Mouse (Mus musculus) ES-Bruce4 (cell line): ENCODE data around the gene Plscr2. TPM values are rescaled to one million over a fixed set of nuclear protein-coding genes. Genes with fewer than 3 reads are reported as not detected.

Experiments
- H3K27ac ChIP-seq: 2 replicates; pipeline ENCODE4 v1.5.1; 2012; ENCODE audit warnings: low read length, inconsistent platforms; ENCODE audit not compliant: insufficient read depth
- H3K27me3 ChIP-seq: 2 replicates; pipeline ENCODE4 v1.6.1; 2012; ENCODE audit warnings: mild to moderate bottlenecking, low read length, inconsistent platforms; ENCODE audit not compliant: control insufficient read depth, poor library complexity, insufficient read depth, severe bottlenecking
- H3K36me3 ChIP-seq: 2 replicates; pipeline ENCODE4 v1.6.1; 2012; ENCODE audit warnings: inconsistent platforms, mild to moderate bottlenecking, low read length, moderate library complexity; ENCODE audit not compliant: control insufficient read depth, poor library complexity, insufficient read depth, severe bottlenecking
- H3K4me1 ChIP-seq: one replicate; pipeline ENCODE4 v1.8.1; 2011; ENCODE audit warnings: low read length; ENCODE audit not compliant: control insufficient read depth, insufficient read depth
- H3K4me3 ChIP-seq: 2 replicates; pipeline ENCODE4 v1.5.1; 2011; ENCODE audit warnings: low read depth, mild to moderate bottlenecking, low read length
- H3K9ac ChIP-seq: 2 replicates; pipeline ENCODE4 v1.6.1; 2012; ENCODE audit warnings: low read depth, mild to moderate bottlenecking, inconsistent platforms; ENCODE audit not compliant: poor library complexity, severe bottlenecking
- H3K9me3 ChIP-seq: replicated peaks from 2 replicates; pipeline ENCODE4 v1.6.1; 2012; ENCODE audit warnings: mild to moderate bottlenecking, low read length, inconsistent platforms; ENCODE audit not compliant: control insufficient read depth, poor library complexity, insufficient read depth, severe bottlenecking
- CTCF ChIP-seq: IDR thresholded peaks from one replicate; pipeline ENCODE4 v1.8.1; 2011; ENCODE audit warnings: low read depth, low read length
- EP300 ChIP-seq: IDR thresholded peaks from 2 replicates; pipeline ENCODE4 v1.6.1; 2011; ENCODE audit warnings: low read depth, low read length; ENCODE audit not compliant: insufficient read depth
- POLR2A ChIP-seq: IDR thresholded peaks from one replicate; pipeline ENCODE4 v1.8.1; 2011; ENCODE audit warnings: low read length; ENCODE audit not compliant: insufficient read depth
- polyA plus RNA-seq: library from polyadenylated mRNA; stranded (reverse); fragments of >200 nt; gene quantifications from 2 replicates; pipeline ENCODE4 v1.2.4, GENCODE M21; 2011; ENCODE audit warnings: low read depth; ENCODE audit not compliant: missing spikeins, insufficient read depth, insufficient read length

The Plscr2 gene
- polyA plus RNA-seq, 1 experiment = 0.43 TPM

- Histone ChIP-seq H3K4me3 (no peak overlapping the region), H3K9me3 (no peaks in the 10 kb centered on the region), H3K27me3 (no peaks in the 10 kb centered on the region), H3K36me3 (no peaks in the 10 kb centered on the region), H3K9ac (no peak overlapping the region), H3K4me1 (no peaks in the 10 kb centered on the region), H3K27ac (no peak overlapping the region)
- TF ChIP-seq EP300 = no peak
- TF ChIP-seq POLR2A = no peak
- no peak for TF ChIP-seq CTCF
These were observed 18.5 kb downstream of the Plscr2 start for GRCm38 (mm10) chr9:92293560-92294548.

- Histone ChIP-seq H3K4me3 (no peak overlapping the region), H3K9ac (no peak overlapping the region), H3K27ac (no peak overlapping the region), H3K4me1 (no peaks in the 10 kb centered on the region), H3K9me3 (no peaks in the 10 kb centered on the region), H3K27me3 (no peaks in the 10 kb centered on the region), H3K36me3 (no peaks in the 10 kb centered on the region)
- no peak for TF ChIP-seq CTCF
- TF ChIP-seq EP300 = no peak
- no peak for TF ChIP-seq POLR2A
These were observed 22.9 kb downstream of the Plscr2 start for GRCm38 (mm10) chr9:92298288-92298687.

- TF ChIP-seq EP300 (no peak), CTCF (no peak), POLR2A (no peak)
- no peaks in the 10 kb centered on the region for H3K27me3 ChIP-seq
- peaks cover 2% of the 10 kb centered on the region for H3K4me1 ChIP-seq
- no peaks in the 10 kb centered on the region for H3K9me3 ChIP-seq
- H3K27ac ChIP-seq = no peak overlapping the region
- no peaks in the 10 kb centered on the region for H3K36me3 ChIP-seq
- no peak overlapping the region for H3K9ac ChIP-seq
- H3K4me3 ChIP-seq = no peak overlapping the region
These were observed 25.8 kb downstream of the Plscr2 start for GRCm38 (mm10) chr9:92301213-92301612.

DNA sequence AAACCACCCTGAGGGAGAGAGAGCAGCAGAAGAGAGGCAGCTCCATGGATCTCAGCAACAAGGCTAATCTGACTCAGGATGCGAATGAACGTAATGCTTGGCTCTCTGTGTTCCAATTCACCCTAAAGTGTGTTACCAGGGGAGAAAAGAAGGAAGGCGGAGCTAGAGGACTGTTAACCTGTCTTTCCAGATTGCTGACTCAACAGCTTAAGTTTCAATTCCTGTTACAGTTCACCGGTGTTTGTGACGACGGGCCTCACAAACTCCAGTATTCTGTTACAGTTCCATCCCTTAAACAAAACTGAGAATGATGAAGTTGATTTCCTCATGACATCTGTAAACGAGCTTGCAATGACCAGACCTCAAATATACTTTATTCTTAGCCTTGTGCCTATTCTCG, 29.7 kb downstream of the Plscr2 start:
- peaks cover 2% of the 10 kb centered on the region for H3K4me1 ChIP-seq
- H3K9ac ChIP-seq = no peak overlapping the region
- H3K36me3 ChIP-seq = no peaks in the 10 kb centered on the region
- no peak for TF ChIP-seq EP300
- no peak overlapping the region for H3K4me3 ChIP-seq
- H3K9me3 ChIP-seq = no peaks in the 10 kb centered on the region
- H3K27ac ChIP-seq = no peak overlapping the region
- no peaks in the 10 kb centered on the region for H3K27me3 ChIP-seq

DNA sequence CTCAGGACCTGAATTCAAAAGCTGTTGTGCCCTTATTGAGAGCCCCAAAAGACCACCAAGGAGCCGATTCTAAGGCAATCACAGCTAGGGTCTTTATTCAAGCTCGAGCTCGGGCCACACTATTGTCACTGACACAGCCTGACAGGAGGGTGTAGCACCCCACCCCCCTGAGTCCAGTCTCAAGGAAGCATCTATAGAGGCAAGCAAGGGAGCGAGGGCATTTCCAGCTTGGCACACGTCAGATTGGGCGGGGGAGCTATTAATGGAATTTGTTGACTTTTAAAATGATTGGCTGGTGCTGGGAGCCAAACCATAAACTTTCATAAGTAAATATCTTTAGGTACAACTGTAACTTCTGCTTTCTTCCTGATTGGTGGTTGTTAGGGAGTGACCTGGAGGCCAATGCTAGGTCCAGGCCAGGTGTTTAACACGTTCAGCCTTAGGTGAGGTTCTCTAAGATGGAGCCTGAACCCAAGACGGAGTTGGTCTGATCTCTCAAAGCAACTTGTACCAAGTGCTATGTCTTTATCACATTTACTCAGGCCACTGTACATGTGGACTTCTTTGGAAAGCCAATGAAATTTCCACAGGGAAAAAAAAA, 30.3 kb downstream of the Plscr2 start:
- H3K4me1 ChIP-seq = peaks cover 2% of the 10 kb centered on the region
- no peak overlapping the region for H3K9ac ChIP-seq
- no peak overlapping the region for H3K27ac ChIP-seq
- H3K36me3 ChIP-seq = no peaks in the 10 kb centered on the region
- TF ChIP-seq POLR2A = no peak
- TF ChIP-seq EP300 = no peak
- TF ChIP-seq CTCF = no peak
- no peaks in the 10 kb centered on the region for H3K9me3 ChIP-seq
- no peaks in the 10 kb centered on the region for H3K27me3 ChIP-seq
- no peak overlapping the region for H3K4me3 ChIP-seq

GRCm38 (mm10) chr9:92309077-92309476, 33.7 kb downstream of the Plscr2 start, which contains the start of gene 1700057G04Rik:
Gene 1700057G04Rik (plus strand): TSS chr9:92309377.
- H3K36me3 ChIP-seq = no peaks in the 10 kb centered on the region
- no peaks in the 10 kb centered on the region for H3K9me3 ChIP-seq

More at GRCm38 (mm10) chr9:92309077-92309476, 33.7 kb downstream of the Plscr2 start, which contains the start of gene 1700057G04Rik:
- Histone ChIP-seq H3K9ac (no peak within 1 kb of the TSS), H3K4me3 (no peak within 1 kb of the TSS), H3K27ac (no peak within 1 kb of the TSS), H3K4me1 (peaks cover 2% of the 10 kb centered on the region), H3K27me3 (no peaks in the 10 kb centered on the region)
- TF ChIP-seq EP300 = no peak
- no peak for TF ChIP-seq CTCF
- no peak for TF ChIP-seq POLR2A
